Comparison of ENCODE assay signal across 9 mouse cellular contexts in the genomic region with DNA sequence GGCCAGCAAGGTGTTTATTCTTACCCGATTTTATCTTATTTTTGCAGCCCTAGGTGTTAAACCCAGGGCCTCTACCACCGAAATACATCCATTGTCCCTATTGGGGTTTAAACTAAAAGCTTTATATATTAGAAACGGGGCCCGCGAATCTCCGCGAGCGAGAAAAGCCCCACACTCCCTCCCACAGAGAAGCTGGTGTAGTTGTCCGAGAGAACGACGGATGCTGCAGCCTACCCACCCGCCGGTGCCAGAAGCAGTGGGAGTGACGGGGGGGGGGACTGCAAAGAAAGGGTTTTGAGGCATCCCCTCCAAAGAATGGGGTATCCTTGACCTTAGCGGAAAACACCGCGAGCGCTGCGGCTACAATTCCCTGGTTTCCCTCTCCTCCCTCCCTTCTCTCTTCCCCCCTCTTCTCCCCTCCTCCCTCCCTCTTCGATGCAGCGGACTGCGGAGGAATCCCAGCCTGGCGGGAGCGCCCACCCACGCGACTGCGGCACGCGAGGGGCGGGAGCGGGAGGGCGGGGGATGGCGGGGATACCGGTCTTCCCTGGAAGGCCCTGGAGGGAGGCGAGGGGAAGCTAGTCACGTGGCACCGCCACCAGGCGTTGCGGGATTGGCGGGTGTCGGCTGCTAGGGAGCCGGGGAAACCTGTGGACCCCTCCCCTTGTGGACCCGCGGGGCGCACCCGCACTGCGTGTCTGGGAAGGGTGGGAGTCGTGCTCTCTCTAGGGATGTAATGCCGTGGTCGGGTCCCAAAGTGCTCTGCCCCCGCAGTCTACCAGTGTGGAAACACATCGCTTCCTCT. TPM values are rescaled to one million over a fixed set of nuclear protein-coding genes. Genes with fewer than 3 reads are reported as not detected.
DNase-seq lines count a peak whose midpoint lies in the region; ATAC-seq and TF ChIP-seq lines count a peak whose summit lies in the region.
"Had no signal": no experiment of that assay in that cellular context is flagged by ENCODE, and none has a peak within 500 bp of the region (broad histone marks: within the 10 kb centered on the region; RNA-seq: fewer than 3 reads in every experiment).

No protein-coding gene starts in this region.

- no peaks in the 10 kb centered on the region for H3K36me3 ChIP-seq in kidney, embryonic 14.5 days (ENCODE audit: control insufficient read depth, insufficient read depth, low read length)
- no peaks in the 10 kb centered on the region for H3K36me3 ChIP-seq in limb, embryonic 11.5 days (ENCODE audit: control insufficient read depth, insufficient read depth, low read length)
- H3K36me3 ChIP-seq in midbrain, embryonic 11.5 days (ENCODE audit: control insufficient read depth, insufficient read depth, low read length) = no peaks in the 10 kb centered on the region
- H3K36me3 ChIP-seq in small intestine, adult 2 months (ENCODE audit: control insufficient read depth, insufficient read depth, low read length) = no peaks in the 10 kb centered on the region

- no peaks in the 10 kb centered on the region for H3K9me3 ChIP-seq in kidney, embryonic 14.5 days (ENCODE audit: control insufficient read depth, low read length)
- H3K9me3 ChIP-seq in limb, embryonic 11.5 days (ENCODE audit: control insufficient read depth, low read length) = no peaks in the 10 kb centered on the region
- H3K9me3 ChIP-seq in midbrain, embryonic 11.5 days (ENCODE audit: control insufficient read depth, low read length) = no peaks in the 10 kb centered on the region

- 0 out of 2 replicates have a peak, but pooled peaks have one; percentile 13 for TF ChIP-seq POLR2A in small intestine, adult 2 months (IDR thresholded peaks at IDR 0.05; ENCODE audit: low read depth, low read length)

- H3K27me3 ChIP-seq in kidney, embryonic 14.5 days (ENCODE audit: control insufficient read depth, insufficient read depth, low read length) = peaks cover 15% of the 10 kb centered on the region
- H3K27me3 ChIP-seq in limb, embryonic 11.5 days (ENCODE audit: control insufficient read depth, insufficient read depth, low read length) = peaks cover 28% of the 10 kb centered on the region
- peaks cover 22% of the 10 kb centered on the region for H3K27me3 ChIP-seq in midbrain, embryonic 11.5 days (ENCODE audit: control insufficient read depth, insufficient read depth, low read length)
- H3K27me3 ChIP-seq in small intestine, adult 2 months (ENCODE audit: control insufficient read depth, insufficient read depth, low read length) = peaks cover 29% of the 10 kb centered on the region
- H3K27me3 ChIP-seq: CH12.LX had no signal

- peak overlapping the region; percentile 54 for H3K4me3 ChIP-seq in kidney, embryonic 14.5 days (ENCODE audit: low read length)
- H3K4me3 ChIP-seq in limb, embryonic 11.5 days (ENCODE audit: low read depth, low read length) = peak overlapping the region; percentile 52
- H3K4me3 ChIP-seq in midbrain, embryonic 11.5 days (ENCODE audit: low read depth, low read length) = peak overlapping the region; percentile 49
- peak overlapping the region; percentile 62 for H3K4me3 ChIP-seq in small intestine, adult 2 months (ENCODE audit: low read depth, low read length)

- peak overlapping the region; percentile 95 for H3K4me2 ChIP-seq in kidney, embryonic 14.5 days (replicated peaks; ENCODE audit: low read depth, low read length)
- peak overlapping the region; percentile 97 for H3K4me2 ChIP-seq in limb, embryonic 11.5 days (ENCODE audit: low read depth, severe bottlenecking)
- H3K4me2 ChIP-seq in midbrain, embryonic 11.5 days = peak overlapping the region; percentile 97

- under 1% methylated on average over 52 of the region's 52 CpGs for WGBS in kidney, embryonic 14.5 days
- under 1% methylated on average over 52 of the region's 52 CpGs for WGBS in limb, embryonic 11.5 days
- WGBS in midbrain, embryonic 11.5 days = under 1% methylated on average over 51 of the region's 52 CpGs
- under 1% methylated on average over 52 of the region's 52 CpGs for WGBS in small intestine, adult 2 months

- peak; percentile 91 for ATAC-seq in kidney, embryonic 14.5 days (ENCODE audit: low FRiP score, low TSS enrichment)
- peak; percentile 39 for ATAC-seq in inflammation-experienced regulatory T-cells, adult 6 months
- ATAC-seq in limb, embryonic 11.5 days (ENCODE audit: insufficient number of reproducible peaks, low FRiP score, low TSS enrichment, low read depth) = peak; percentile 80
- peak; percentile 93 for ATAC-seq in midbrain, embryonic 11.5 days (ENCODE audit: low FRiP score)

- H3K27ac ChIP-seq in kidney, embryonic 14.5 days (ENCODE audit: low read depth, low read length) = 0 out of 2 replicates have a peak overlapping the region, but pooled peaks have one; percentile 9
- no peak overlapping the region for H3K27ac ChIP-seq in limb, embryonic 11.5 days (replicated peaks; ENCODE audit: low read depth, low read length)
- peak overlapping the region; percentile 71 for H3K27ac ChIP-seq in midbrain, embryonic 11.5 days (ENCODE audit: low read depth, low read length)
- no peak overlapping the region for H3K27ac ChIP-seq in small intestine, adult 2 months (ENCODE audit: insufficient read depth, low read depth, low read length)

- no peak for DNase-seq in kidney, adult 9 months
- peak; percentile 97 to 98 for DNase-seq in cerebellum, postnatal 25 days
- peak; percentile 70 for DNase-seq in gastrocnemius, postnatal 10 days
- peak; percentile 83 for DNase-seq in limb, embryonic 11.5 days (ENCODE audit: low spot score)
- DNase-seq in midbrain, embryonic 11.5 days (ENCODE audit: low spot score, missing footprints) = peak; percentile 99

- TF ChIP-seq CTCF in small intestine, adult 2 months (IDR thresholded peaks at IDR 0.05; ENCODE audit: extremely low read depth, insufficient read length, insufficient replicate concordance, low read depth, low read length) = no peak

- H3K9ac ChIP-seq in kidney, embryonic 14.5 days (ENCODE audit: low read depth, low read length) = peak overlapping the region; percentile 63
- peak overlapping the region; percentile 70 for H3K9ac ChIP-seq in limb, embryonic 11.5 days (ENCODE audit: low read length)
- H3K9ac ChIP-seq in midbrain, embryonic 11.5 days (ENCODE audit: low read length) = peak overlapping the region; percentile 78

- H3K4me1 ChIP-seq in kidney, embryonic 14.5 days (ENCODE audit: control insufficient read depth, insufficient read depth, low read length) = no peaks in the 10 kb centered on the region; the same call in 1 of the 2 replicates
- H3K4me1 ChIP-seq in limb, embryonic 11.5 days (ENCODE audit: control insufficient read depth, insufficient read depth, low read length) = no peaks in the 10 kb centered on the region
- peaks cover 6% of the 10 kb centered on the region; the same call in 1 of the 2 replicates for H3K4me1 ChIP-seq in midbrain, embryonic 11.5 days (ENCODE audit: control insufficient read depth, insufficient read depth, low read length)
- H3K4me1 ChIP-seq in small intestine, adult 2 months (ENCODE audit: control insufficient read depth, insufficient read depth, insufficient read length, low read length) = peaks cover 7% of the 10 kb centered on the region

RNA-seq across cellular contexts. Expression of a gene that starts 9.4 kb away (rescaled TPM):
- polyA plus RNA-seq in kidney, embryonic 14.5 days (2014; fragmentation: Nextera tagmentation; extraction: Ambion mirVana) = 6.0 and 7.6 TPM in 2 replicates
- 10 to 100 TPM; 17.0 to 17.4 TPM for total RNA-seq in gastrocnemius, postnatal 10 days (2021)
- 10 to 100 TPM; 17.5 to 20.2 (median 18.3) TPM for polyA plus RNA-seq in inflammation-experienced regulatory T-cells, adult 6 months (2017; shearing (Covaris generic))
- polyA plus RNA-seq in limb, embryonic 11.5 days (2014; fragmentation: Nextera tagmentation; extraction: Ambion mirVana) = 9.6 and 9.8 TPM in 2 replicates
- 8.7 and 9.3 TPM in 2 replicates for polyA plus RNA-seq in midbrain, embryonic 11.5 days (2014; fragmentation: Nextera tagmentation; extraction: Ambion mirVana)
- polyA plus RNA-seq in small intestine, adult 2 months (2012; rRNA removed) = 99.3 and 218 TPM in 2 replicates

RNA-seq across cellular contexts. Expression of a gene that starts 56.6 kb away (rescaled TPM):
- polyA plus RNA-seq in kidney, embryonic 14.5 days (2014; fragmentation: Nextera tagmentation; extraction: Ambion mirVana) = 8.5 and 10.0 TPM in 2 replicates
- total RNA-seq in gastrocnemius, postnatal 10 days (2021) = not detected
- polyA plus RNA-seq in inflammation-experienced regulatory T-cells, adult 6 months (2017; shearing (Covaris generic)) = not detected
- polyA plus RNA-seq in limb, embryonic 11.5 days (2014; fragmentation: Nextera tagmentation; extraction: Ambion mirVana) = 4.3 and 4.6 TPM in 2 replicates
- 0.20 and 0.43 TPM in 2 replicates for polyA plus RNA-seq in midbrain, embryonic 11.5 days (2014; fragmentation: Nextera tagmentation; extraction: Ambion mirVana)
- polyA plus RNA-seq in small intestine, adult 2 months (2012; rRNA removed) = 473 and 851 TPM in 2 replicates
- total RNA-seq: CH12.LX had no signal

RNA-seq across cellular contexts. Expression of a gene that starts 56.9 kb away (rescaled TPM):
- polyA plus RNA-seq in kidney, embryonic 14.5 days (2014; fragmentation: Nextera tagmentation; extraction: Ambion mirVana) = 152 and 171 TPM in 2 replicates
- 10 to 100 TPM; 47.7 to 55.3 TPM for total RNA-seq in gastrocnemius, postnatal 10 days (2021)
- polyA plus RNA-seq in inflammation-experienced regulatory T-cells, adult 6 months (2017; shearing (Covaris generic)) = 100 to 1,000 TPM in 1 of 3 experiments, 10 to 100 TPM in 2; 70.4 to 117 (median 80.5) TPM
- 176 and 182 TPM in 2 replicates for polyA plus RNA-seq in limb, embryonic 11.5 days (2014; fragmentation: Nextera tagmentation; extraction: Ambion mirVana)
- polyA plus RNA-seq in midbrain, embryonic 11.5 days (2014; fragmentation: Nextera tagmentation; extraction: Ambion mirVana) = 131 and 141 TPM in 2 replicates
- 42.5 and 79.2 TPM in 2 replicates for polyA plus RNA-seq in small intestine, adult 2 months (2012; rRNA removed)

Comparison
In these comparisons a context has a peak if more than half of its experiments do, and no peak if none do; other contexts are left out.
1. ATAC-seq: peak in every context shown above with its lines; median percentile 93 in midbrain, embryonic 11.5 days; 91 in kidney, embryonic 14.5 days; 80 in limb, embryonic 11.5 days; 39 in inflammation-experienced regulatory T-cells, adult 6 months.
2. H3K27ac ChIP-seq: peak in kidney, embryonic 14.5 days (single experiment) and midbrain, embryonic 11.5 days (single experiment); none in limb, embryonic 11.5 days (single experiment) and small intestine, adult 2 months (single experiment).
3. RNA of a gene that starts 56.6 kb away (polyA plus RNA-seq): 473 to 851 TPM in small intestine, adult 2 months; 8.5 to 10.0 TPM in kidney, embryonic 14.5 days, 4.3 to 4.6 TPM in limb, embryonic 11.5 days, 0.20 to 0.43 TPM in midbrain, embryonic 11.5 days and not detected in inflammation-experienced regulatory T-cells, adult 6 months; every median in the first group is over 10 times any median in the second.
4. Peak in every context shown above with its lines, with median percentiles within 50 percentile points of each other: H3K4me2 ChIP-seq, H3K4me3 ChIP-seq and H3K9ac ChIP-seq.